Mouse (Mus musculus) layer of hippocampus, postnatal 14 days (tissue): ENCODE results near the gene 4930550C14Rik. TPM values are rescaled to one million over a fixed set of nuclear protein-coding genes. Genes with fewer than 3 reads are reported as not detected.
A peak's percentile ranks its signal among the peaks of the same experiment; 100 is the strongest.

Experiments used
- DNase-seq, 2 experiments: peaks; one replicate each; pipeline ENCODE4 v3.0.0; 2021 to 2022; ENCODE audit warnings: low spot score in 2 of 2, mixed read lengths in 1 of 2
- microRNA-seq, 2 experiments: library from miRNA; unstranded; fragments of <30 nt; microRNA quantifications; one replicate each; pipeline ENCODE4 v1.2.0; 2021
- total RNA-seq, 2 experiments: library from RNA; stranded (reverse); gene quantifications; 2 replicates each; pipeline ENCODE4 v1.2.3; 2021

4930550C14Rik gene
- total RNA-seq, 2 experiments from 2014 or later, result 0.21 TPM; not detected in 1

DNA sequence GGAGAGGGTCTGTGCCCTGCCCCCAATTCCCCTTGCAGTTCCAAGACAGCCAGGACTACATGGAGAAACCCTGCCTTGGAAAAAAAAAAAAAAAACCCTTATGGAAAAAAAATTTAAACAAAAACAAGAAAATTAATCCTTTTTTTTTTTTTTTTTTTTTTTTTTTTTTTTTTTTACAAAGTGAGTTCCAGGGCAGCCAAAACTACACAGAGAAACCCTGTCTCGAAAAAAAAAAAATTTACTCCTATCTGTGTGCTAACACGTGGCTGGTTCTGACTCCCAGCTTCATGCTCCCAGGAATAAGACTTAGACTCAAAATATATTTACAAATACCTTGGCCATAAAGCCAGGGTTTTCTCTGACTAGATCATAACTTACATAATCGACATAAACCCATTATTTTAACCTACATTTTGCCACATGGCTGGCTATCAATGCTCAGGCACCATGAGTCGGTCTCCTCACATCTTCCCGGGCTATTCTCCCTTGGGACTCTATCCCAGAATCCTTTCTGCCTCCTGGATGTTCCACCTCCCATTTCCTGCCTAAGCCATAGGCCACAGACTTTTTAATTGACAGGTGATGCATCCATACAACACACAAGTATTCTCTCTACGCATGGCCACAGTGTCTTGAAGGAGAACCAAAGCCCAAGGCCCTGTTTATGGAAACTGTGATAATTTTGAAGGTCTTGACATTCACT is 2.1 kb downstream of the 4930550C14Rik start:
- DNase-seq, result no peak

DNA sequence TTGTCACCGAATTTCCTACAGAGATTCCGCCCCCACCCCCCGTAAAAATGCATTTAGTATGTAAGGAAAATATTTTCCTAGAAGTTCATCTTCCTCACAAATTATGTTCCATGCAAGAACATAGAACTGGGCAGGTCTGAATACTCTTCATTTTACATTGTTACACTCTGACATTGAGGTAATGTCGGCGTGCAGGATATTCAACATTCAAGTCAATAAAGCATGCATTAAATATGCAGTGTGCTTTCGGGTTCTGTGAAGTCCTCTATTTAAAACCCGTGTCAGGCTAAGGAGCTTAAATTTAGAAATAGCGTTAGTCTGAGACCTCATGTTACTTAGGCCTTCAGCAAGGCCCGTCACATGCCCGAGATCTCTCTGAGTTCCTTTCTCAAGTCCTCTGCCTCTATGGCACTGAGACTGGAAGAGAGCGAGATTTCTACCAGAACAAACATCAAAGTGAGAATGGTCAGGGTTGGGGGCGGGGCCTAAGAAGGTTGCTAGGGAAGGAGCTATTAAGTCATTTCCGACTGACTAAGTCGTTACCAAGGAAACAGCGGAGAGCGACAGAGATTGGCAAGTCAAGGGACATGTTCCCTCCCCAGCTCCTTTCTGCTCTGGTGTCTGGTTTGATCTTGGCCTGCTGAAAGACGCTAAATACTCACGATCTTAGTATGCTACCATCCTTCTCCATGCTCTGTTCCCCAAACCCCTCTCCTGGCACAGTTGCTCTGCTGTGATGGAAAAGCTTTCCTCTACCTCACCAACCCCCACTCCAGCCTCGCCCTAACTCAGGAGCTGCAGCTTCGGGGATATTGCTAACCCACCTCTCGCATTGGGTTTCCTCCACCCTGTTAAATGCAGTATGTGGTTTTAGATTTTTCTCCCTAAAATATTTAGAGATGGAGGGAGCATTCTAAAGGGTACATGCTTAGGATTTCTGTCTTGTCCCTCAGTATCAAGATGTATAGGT is 2.9 kb downstream of the 4930550C14Rik start:
- peak; percentile 55 to 72 for DNase-seq

DNA sequence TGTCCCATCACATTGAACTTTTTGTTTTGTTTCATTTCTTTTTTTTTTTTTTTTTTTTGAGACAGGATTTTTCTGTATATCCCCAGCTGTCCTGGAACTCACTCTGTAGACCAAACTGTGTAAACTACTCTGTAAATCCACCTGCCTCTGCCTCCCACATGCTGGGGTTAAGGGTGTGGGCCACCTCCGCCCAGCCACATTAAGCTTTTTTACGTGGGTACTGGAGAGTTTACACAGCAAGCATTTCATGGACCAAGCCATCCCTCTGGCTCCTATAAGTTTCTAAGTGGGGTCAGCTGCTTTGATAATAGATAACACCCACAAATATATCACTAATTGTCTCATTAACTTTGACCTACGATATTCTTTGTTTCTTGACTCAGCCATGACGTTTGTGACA is 6.4 kb downstream of the 4930550C14Rik start:
- DNase-seq, result no peak

DNA sequence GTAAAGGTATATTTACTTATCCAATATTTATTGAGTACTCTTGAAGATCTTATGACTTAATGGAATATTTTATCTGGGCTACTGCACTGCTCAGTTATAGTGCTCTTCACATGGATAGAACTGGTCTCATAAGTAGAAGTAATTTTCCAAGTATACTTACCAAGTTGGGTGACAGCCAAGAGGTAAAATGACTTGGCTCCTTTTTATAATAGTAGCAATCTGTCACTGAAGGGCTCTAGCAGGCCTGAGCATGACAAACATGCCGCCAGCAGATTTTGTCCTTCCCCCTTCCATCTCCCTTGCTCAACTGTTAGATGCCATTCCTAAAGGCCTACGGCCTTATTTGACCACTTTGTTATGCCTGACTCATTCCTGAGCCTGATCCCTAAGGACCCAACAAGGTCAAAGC is 6.8 kb downstream of the 4930550C14Rik start:
- no peak for DNase-seq

DNA sequence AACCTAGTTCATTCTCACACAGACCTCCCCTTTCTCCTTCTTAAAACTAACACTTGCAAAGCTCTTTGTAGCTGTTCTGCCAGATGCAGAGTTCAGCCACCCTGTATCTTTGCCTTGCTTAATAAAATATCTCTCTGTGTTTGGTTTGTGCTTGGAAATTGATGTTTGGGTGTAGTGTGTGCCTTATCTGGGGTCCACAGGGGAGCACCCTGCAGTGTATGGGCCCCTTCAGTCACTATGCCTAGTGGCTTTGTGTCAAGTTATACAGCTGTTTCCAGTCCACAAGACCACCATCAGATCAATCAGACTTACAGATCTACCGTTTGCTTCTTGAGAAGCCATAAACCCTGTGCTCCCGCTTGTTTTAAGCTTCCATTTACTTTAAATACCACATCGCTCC is 7.3 kb downstream of the 4930550C14Rik start:
- no peak for DNase-seq

DNA sequence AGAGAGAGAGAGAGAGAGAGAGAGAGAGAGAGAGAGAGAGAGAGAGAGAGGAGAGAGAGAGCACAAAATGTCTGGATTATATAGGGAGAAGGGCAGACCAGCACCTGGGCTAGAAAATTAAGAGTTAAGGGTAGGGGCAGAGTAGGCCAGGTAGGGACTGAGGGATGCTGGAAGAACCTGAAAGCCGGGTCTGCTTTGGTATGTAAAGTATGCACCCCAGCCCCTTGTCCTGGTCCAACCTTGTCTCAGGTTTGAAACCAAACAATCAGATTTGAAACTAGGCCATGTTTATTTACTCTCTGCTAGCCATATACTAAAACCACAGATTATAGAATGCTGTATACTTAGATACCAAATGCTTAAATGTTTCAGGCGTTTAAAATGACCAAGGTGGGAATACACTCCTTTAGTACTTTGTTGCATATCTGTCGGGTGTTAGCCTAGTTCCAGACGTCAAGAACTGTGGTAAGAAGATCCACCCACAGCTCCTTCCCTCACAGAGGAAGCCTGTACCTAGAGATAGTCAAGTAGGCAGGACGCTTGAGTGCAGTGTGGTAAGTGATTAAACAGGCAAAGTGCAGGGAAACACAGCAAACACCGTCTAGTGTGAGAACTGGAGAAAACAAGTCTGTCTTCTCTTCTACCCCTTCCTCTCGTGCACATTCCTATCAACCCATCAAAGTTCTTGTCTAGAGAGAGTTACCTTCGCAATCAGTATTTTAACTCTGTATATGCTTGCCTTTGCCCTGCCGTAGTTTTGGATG is 20.2 kb downstream of the 4930550C14Rik start:
- DNase-seq, result no peak

DNA sequence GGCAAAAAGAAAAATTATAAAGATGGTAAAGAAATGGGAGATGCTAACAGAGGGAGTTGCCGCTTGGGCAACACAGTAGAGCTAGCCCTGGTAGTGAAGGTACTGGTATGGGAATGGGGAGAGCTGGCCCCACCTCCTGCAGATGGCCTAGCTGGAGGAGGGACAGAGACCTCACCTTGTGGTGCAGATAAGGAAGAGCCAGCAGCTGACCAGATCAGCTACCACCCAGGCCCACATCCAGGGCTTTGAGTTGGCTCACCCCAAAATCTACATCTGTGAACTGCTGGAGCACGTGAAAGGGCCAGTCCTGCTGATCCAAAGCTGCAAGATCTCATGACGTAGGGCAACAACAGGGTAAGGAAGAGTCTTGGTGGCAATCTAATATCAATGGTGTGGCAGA is 24.6 kb downstream of the 4930550C14Rik start:
- DNase-seq, result no peak

DNA sequence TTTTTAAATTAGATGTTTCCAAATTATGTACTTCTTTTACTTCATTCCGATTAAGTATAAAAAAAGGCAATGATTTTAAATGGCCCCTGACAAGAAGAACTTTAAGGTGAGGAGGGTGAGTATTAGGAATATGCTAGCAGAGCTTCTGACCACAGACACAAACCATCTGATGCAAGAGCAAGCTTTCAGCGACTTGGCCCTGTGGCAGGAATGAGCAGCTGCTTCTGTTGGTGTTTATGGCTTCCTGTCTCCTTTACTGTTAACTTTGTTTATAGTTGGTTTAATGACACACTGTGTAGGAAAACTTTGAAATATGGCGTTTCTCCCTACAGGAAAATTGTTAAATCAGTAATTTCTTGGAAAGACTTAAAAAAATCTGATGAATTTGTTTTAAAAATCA is 25.5 kb downstream of the 4930550C14Rik start:
- DNase-seq, result no peak

DNA sequence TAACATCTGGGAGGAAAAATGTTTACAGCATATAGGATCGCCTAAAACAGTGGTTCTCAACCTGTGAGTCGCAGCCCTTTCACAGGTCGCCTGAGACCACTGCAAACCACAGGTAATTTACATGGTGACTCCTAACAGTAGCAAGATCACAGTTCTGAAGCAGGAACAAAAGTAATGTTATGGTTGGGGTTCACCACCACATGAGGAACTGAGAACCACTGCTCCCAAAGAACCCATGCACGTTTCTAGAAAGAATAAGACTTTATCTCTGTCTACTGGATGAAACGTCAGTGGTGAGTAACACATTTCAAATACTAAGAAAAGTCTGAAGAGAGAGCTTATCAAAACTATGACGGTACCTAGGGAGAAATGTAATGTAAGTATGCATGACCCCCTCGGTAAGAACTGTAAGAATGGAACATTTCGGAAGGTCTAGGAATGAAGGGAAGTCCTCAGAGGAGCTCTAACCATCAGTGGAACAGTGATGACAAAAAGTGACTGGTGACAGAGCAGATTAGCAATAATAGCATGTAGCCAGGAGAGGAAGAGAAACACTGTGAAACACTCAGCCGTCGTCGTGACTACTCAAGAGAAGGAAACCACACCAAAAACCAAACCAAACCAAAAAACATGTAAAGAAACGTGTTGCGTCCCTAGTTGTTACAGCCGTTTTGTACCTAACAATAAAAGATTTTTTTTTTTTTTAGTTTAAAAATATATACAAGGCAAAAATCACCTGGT is 33.9 kb downstream of the 4930550C14Rik start:
- DNase-seq, result no peak

DNA sequence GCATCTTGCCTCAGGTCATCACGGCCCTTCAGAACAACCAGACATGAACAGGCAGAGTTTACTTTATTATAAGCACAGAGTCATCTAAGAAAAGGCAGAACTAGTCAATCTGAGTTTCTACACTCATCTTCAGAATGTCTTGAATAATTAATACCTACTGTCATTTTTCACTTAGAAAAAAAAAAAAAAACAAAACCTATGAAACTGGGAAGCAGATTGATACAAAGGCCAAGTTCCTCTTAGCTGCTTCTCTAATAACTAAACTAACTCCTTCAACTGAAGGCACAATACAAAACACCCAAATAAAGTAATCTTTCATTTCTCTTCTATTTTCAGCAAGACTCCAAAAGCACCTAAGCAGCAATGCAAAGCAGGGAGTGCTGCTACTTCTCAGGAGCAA is 48.5 kb downstream of the 4930550C14Rik start:
- DNase-seq, result no peak

DNA sequence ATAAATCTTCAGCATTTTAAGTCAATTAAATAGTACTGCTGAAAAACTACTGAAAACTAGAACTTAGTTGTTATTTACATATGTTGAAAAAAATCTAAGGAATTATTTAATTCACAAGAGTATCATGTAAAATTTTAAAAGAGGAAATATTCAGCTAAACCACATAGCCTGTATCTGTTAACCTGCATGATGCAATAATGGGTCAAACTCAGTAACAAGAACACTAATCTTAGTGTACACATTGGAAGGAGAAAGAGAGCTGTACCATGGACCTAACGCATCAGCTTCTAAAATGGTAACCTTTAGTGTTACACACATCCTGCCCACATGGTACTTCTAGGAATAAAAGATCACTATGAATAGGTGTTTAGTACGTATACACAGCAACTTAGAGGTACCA is 49.9 kb downstream of the 4930550C14Rik start:
- no peak for DNase-seq

DNA sequence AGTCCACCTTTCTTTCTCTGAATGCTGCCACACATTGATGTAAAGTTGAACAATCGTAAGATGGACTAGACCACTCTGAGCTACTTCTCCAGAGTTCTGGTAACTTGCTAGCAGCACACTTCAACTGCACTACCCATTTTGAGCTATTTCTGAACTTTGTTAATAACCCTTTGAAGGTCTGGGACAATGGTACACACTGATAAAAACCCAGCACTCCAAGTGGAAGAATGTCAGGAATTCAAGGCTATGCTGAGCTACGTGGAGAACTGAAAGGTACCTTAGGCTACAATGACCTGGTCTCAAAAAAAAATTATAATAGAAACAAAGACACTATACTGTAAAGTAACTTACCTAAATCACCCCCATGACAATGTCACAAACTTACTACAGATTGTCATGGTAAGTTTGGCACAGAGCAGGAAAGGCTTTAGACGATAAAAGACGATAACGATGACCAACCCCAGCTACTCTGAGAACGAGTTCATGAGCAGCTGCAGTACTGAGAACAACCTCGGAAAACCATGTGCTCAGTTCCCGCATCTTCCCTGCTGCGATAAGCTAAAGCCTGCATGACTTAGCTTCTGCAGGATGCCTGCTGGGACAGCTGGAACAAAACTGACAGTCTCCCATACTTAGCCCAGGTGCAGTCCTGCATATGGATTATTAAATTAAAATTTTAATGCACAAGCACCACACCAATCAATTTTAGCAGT is 70.8 kb downstream of the 4930550C14Rik start:
- DNase-seq, result no peak

Small RNAs within 50 kb of the gene (microRNA-seq; reads per million reads assigned to microRNA genes)
- gene Mir130c, result 0 reads per million in 2 experiments

Other genes with a start within 250 kb of the 4930550C14Rik start
- gene Ddx10, start 154.3 kb upstream of the 4930550C14Rik start, total RNA-seq, result 10 to 100 TPM; 19.8 to 22.5 TPM
- 1 to 10 TPM; 3.1 to 3.3 TPM for gene Exph5, start 100.7 kb upstream of the 4930550C14Rik start, total RNA-seq
- gene Kdelc2, start 18.3 kb upstream of the 4930550C14Rik start, total RNA-seq, result 1 to 10 TPM; 5.3 to 6.2 TPM
- 10 to 100 TPM; 22.3 to 24.4 TPM for gene Atm, start 134.4 kb downstream of the 4930550C14Rik start, total RNA-seq
- 10 to 100 TPM; 14.3 to 16.3 TPM for gene Npat, start 134.7 kb downstream of the 4930550C14Rik start, total RNA-seq
- gene Acat1, start 208.1 kb downstream of the 4930550C14Rik start, total RNA-seq, result 100 to 1,000 TPM in 1 of 2 experiments, 10 to 100 TPM in 1; 94.1 to 102 TPM